Mouse (Mus musculus) spleen, postnatal 36 days (tissue): ENCODE measurements at regions not wholly inside any gene's neighbourhood (a gene's known extent, or its start where the extent isn't known, plus 50 kb on each side); places are given as distances from the start of the nearest gene placed in this dataset.

Experiments
- DNase-seq, 2 experiments: peaks; one replicate each; pipeline ENCODE4 v3.0.0; 2022; ENCODE audit warnings: low spot score in 2 of 2, mixed read lengths in 1 of 2

DNA sequence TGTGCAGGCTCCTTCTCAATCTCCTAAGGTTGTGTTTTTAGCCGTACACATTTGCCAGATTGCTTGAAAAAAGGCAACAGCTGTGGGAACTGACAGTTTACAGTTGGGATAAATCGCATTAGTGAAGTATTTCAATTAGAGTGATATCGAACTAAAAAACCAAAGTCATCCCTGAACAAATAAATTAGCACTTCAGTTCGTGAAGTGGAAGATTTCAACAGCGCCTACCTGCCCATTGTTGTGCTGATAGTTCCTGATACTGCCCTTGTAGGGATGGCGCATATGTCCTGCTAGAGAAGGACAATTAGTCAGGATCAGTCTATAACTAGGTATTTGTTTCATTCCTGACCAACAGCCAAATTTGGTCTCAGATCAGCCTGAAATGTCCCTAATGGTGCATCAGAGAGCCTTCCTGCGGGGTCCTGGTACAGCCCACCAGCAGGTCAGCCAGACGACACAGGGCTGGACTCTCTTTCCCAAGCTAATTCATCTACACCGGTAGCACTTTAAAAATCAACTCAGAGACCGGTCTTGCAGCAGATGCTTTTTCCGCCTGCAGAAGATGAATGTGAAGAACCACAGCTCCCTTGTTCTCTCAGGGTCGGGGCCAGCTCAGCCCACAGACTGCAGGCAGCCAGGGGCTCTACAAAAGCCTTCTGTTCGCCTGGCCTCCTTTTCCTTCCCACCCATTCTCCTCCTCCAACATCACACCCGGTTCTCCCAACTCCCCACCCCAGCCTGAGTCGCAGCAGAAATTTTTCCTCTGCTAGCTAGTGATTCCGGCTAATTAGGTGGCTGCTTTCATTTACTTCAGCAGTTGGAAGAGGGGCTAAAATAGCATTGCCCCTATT is 146.1 kb downstream of the Psat1 start:
- no peak for DNase-seq

DNA sequence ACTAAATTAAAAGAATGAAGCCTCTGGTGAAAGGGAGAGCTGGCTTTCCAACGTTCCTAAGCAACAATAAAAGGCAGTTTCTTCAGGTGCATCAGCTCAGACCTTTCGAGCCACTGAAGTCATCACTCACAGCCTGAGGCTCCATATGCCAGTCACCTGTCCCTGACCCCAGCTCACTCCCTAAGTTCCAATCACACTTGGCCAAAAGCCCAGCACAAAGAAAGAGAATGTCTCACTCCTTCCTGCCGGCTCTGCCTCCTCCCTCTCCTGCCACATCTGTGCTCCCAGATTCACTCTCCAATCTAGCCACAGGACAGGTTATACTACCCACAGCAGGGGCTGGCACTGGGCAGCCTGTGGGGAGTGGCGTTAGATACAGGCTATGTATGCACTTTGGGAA is 150.7 kb downstream of the Psat1 start:
- DNase-seq = no peak

DNA sequence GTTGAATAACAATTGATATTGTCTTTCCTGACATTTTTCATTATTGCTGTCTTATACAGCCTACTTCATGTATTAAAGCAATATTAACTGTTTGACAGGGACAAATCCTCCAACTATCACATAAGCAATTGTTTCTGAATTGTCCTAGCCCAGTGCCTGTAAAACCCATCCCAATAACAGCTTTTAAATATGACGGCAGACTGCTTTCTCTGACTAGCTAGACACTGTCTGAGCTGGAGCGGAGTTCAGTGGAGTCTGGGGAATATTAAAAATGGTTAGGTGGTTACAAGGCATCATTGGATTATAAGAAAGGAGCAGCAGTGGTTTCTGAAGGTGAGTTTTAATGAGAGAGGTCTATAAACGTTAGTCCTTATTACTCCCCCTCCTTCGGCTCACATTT is 155.2 kb downstream of the Psat1 start:
- DNase-seq = no peak

DNA sequence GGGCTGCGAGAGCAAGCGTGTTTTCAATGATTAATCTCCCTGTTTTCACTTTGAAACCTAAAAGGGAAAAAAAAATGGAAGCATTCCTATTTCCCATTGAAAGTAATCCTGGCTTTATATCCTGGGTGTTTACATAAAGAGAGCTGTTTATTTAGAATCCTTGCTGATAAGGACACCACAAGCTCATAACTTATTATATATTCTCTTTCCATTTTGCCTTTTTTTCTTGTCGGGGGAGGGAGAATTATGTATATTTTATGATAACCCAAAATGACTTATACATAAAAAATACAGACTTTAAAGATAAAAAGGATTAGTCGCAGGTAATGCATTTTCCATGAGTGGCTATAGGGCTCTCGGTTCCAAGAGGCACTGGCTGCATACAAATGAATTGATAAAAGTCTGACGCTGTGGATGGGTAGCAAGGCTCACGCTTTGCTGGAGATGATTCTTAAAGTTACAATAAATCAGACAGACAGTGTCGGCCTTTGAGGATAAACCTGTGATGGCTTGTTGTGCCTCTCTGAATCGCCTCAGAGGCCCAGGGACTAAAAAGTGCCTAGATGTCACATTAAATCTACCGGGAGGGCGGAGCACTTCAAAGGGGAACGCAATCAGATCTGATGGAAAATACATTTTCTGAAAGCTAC is 155.7 kb downstream of the Psat1 start:
- DNase-seq = no peak

DNA sequence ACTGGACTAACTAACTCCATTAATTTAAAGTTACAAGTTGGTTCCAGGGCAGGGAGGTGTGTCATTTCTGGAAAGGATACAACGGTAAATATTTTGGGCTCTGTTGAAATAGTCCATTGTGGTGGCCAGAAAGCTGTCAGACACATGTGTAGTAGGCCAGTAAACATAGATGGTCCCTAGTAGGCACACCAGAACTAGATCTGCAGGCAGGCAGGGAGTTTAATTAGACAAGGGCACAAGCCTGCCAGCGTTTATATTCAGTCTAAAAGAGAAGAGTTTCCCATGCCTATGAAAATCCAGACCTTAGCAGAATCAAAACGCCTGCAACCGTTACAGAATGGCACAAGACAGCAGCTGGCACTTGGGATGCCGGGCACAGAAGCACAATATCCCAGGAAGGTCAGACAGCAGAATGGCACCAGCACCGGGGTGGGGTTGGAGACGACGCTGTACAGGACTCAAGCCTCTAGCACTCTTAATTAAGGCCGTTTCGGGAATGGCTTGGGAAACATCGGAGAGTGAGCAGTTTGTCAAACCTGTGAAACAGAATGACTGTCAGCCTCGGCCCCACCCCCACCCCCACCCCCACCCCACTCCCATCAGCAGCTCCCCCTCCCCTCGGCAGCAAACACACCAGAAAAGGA is 156.4 kb downstream of the Psat1 start:
- DNase-seq = no peak

DNA sequence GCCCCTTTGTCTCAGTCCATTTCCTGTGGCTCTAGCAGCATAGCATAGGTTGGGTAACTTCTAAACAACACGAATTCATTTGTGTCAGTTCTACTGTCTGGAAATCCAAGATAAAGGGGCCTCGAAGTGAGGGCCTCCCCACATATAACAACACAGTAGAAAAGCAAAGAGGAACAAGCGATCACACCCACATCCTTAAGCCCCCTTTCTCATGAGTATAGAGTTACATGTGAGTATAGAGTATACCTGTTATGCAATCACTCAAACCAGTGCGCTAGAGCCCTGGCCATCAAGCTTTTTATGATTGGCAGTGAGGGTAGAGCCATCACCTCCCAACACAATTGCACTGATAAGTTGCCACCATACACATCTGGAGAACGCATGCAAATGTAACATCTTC is 157.4 kb downstream of the Psat1 start:
- no peak for DNase-seq

DNA sequence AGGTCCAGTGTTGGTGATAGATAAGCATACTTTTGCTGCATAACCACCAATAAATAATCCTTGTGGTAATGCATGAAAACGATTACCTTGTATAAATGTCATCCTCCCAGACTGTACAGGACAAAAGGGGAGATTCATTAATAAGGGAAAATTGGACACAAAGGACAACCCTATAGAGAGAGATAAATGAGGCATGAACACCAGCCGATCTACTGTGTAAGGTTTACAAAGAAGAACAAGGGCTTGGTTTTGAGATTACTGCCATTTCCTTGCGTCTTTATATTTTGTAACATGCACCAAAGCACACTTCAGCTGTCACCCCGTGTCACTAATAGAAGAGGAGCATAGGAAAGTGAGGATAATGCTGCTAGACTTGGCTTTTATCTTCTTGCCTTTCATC is 162.5 kb downstream of the Psat1 start:
- DNase-seq = no peak

DNA sequence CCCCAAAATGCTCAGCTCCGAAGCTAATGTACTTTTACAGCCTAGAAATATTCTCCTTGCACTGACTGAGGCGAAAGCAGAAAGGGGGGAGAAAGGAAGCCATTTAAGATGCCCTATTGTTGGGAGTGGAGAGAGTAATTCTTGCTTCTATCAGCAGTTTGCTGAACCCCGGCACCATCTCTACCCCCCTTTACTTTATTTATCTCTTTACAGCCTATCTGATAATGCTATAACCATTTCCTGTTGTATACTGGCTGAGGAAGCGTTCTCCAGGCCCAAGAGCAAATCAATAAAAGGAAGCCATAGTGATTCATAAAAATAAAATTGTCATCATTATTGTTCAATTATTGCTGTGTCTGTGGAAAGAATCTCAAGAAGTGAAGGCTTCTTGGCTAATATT is 177.5 kb downstream of the Psat1 start:
- no peak for DNase-seq

DNA sequence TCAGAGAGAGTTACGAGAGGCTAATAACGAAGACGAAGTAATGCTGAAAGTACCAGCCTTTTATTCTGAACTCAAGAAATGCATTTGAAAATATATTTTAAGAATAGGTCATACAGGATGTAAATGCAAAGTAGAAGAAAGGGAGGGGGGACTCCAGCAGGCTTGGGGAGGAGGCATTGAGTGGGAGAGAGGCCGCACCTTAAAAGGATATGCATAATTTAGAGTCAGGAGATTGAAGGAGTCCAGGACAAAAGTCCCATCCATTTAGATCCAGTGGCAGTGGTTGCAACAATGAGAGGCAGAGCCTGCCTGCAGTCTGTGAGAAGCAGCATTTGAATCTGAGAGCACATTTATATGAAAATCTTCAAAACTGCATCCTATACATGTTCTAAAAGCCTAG is 186.1 kb downstream of the Psat1 start:
- DNase-seq = no peak

DNA sequence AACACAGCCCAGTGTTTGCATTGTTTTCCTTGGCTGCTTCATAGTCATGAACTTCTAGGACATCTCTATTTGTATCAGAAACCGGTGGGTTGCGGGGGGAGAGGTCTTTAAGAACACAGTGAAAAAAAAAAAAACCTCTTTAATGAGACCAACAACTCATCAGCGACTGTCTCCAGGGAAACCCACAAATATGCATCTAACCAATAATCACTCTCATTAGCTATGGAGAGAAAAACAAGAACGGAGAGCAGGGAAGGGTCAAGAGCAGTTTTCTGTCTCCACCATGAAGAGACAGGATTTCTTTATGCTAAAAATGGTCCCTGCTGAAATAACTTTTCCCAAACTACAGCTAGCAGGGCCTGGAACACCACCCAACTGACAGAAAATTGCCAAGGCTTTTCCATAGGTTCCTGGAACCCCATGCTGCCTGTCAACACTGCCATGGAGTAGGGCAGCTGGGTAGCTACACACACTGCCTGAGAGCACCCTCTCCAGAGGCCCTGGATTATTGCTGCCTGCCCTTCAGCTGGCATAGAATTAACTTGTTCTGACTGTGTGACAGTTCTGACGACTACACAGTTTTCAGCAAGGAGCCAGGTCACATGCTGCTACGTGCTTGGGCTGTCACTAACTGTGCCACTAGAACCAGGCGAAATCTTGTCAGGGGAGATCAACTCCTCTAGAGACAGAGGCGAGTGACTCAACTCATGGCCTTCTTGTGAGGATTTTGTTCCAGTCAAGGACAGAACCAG is 201.9 kb downstream of the Psat1 start:
- DNase-seq = no peak

DNA sequence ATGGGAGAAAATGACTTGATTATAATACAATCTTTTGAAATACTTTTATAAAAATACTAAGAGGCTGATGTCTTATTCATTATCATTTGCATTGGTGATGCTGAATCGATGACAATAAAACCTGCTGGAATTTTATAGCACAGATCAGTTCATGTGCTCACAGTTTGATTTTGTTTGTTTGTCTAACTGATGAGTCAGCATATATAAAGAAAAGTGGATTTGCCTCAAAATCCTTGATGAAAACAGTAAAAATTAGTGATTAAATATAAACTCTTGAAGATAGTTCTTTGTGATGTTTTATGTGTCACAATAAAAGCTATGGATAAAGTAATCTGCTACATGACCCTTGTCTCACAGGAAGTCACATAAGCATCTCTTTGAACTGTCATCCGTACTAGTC is 210.9 kb downstream of the Psat1 start:
- no peak for DNase-seq

DNA sequence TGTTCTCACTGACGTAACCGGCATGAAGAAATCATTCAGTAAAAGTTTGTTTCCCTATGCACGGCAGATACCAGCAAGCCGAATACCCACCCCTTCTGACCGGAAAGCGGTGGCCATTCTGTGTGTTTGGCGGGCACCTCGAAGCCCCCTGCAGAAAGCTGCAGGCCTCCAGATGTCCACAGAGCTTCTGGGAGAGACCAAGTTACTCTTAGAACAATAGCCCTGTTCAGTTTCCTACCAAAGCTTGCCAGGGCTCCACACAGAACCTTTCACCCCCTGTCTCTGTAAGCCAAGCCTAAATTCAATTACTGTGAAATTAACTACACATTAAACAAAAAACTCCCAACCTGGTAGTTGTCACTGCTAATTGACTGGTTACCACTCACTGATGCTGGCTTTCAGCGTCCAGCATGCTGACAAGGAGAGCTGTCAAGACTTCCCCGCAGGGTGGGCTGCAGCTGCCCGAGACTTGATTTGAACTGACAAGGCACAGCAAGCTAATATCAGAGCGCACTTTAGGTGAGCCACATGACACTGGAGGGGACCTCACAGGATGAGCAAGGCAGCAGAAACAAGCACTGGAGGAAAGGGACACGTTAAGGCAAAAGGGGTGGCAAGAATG is 220.2 kb downstream of the Psat1 start:
- no peak for DNase-seq

DNA sequence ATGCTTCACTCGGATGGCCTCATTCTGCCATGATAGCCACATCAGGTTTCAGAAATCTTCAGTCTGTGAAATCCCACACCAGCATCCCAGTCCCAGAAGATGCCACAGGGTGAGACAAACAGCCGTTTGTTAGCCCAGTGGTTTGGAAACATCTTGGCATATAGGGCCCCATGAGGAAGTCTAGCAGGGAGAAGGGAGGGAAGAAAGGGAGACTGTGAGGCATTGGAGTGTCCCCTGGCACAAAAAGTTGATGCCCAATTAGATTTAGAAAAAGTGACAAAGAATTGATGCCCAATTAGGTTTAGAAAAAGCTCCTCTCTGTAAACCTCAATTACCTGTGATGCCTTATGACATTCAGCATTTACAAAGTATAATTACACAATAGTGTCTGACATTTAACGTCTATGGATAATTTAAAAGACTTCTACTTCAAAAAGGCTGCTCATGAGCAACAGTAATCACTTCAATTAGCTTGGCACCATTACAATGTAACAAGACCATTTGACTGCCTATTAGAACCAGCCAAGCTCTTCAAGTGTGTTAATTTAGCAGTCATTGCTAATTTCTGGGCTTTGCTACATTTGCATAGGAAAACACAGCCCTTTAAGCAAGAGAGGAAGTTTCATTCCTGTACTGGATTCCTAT is 254.6 kb downstream of the Psat1 start:
- no peak for DNase-seq

DNA sequence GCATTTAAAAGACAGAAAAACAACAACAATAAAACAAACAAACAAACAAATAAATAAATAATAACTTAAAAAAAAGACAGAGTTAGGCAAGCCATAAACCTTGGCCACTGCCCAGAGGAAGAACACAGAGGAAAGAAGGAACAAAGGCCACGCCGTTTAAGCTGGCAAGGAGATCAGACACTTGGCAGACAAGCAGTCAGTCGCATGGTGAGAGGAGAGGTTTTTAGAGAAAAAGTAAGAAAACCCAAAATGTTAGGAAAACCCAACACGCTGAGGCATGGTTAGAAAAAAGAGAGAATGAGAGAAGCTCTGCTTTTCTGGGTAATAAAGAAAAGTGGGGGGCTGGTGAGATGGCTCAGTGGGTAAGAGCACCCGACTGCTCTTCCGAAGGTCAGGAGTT is 277.1 kb downstream of the Psat1 start:
- DNase-seq = no peak

DNA sequence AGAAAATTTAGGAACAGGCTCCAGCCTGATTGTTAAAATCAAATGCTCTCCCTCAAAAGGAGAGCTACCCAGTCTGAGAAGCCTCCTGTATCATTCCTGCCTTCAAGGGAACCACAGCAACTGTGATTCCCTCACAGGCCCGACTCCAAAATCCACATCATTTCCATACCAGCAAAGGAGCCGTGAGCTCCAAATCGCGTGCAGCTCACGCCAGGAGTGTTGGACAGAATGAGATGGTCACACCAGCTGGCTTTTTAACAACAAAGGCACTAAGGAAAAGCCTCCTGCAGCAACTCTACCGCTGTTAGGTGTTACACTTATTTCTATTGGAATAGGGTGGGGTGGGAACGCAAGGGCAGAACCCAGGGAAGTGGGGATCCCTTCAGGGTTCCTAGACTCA is 277.6 kb downstream of the Psat1 start:
- no peak for DNase-seq

DNA sequence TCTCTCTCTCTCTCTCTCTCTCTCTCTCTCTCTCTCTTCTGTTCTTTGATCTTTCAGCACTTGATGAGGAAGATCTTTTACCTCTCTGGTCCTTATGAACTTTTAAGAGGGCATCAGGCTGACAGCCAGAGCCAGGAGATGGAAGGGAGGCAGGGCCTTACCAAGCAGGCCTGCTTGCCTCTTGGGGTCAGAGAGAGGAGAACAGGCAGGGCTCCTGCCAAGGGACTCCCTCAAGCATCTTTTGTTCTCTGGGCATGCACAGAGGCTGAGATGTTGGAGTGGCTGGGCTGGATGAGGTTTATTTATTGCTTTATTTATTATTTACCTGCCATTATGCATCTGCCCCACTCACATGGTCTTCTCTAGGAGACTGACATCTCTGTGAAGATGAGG is 278.5 kb downstream of the Psat1 start:
- no peak for DNase-seq

DNA sequence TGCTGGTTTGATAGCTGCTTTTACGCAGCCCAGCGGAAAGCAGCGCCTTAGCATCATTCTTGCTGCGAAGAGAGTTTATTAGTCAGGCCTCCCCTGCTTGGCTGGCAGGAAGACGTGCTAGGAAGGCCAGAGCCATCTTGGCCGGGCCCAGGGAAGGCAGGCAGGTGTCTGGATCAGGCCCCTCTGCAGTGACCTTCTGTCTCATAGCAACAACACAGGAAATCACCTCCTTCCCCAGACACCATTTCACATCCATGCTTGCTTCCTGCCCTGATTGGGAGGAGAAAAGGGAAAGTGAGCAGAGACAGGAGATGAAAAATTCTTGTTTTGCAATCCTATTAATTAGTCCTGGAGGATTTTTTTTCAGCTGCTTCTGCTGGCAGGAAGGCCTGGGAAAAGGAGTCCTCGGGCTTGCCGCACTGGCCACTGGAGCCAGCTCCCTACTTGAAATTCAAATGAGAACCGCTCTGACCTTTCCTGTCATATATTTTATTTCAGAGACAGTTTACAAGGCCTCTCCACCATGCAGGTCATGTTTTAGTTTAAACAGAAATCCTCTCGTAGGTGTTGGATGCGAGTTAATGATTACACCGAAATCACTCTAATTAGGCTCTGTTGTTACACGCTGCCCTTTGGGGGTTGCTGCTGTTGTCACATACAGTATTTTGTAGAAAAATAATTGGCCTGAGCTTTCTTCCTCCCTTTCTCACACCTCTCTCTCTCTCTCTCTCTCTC is 279.1 kb downstream of the Psat1 start:
- DNase-seq = no peak

DNA sequence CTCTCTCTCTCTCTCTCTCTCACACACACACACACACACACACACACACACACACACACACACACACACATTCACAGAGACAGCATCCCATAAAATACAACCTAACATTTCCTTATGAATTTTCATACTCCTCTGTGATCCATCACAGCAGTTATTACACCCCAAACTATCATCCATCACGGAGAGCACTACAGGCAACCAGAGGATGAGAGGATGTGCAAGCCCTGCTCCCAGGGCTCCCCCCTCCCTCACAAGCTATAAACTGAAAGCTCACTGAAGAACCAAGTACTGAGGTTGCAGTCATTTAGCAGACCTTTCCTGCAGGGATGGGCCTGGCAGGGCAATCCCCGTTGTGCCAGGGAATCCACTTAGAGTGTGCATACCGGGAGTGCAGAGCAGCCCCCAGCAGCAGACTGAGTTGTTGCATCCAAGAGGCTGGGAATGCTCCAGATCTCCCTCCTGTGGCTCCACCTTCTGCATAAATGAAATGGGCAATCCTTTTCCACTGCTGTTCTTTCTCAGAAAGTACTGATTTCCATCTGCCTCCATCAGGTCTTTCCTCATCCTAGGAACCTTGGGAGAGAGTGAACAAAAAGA is 283.4 kb downstream of the Psat1 start:
- no peak for DNase-seq

DNA sequence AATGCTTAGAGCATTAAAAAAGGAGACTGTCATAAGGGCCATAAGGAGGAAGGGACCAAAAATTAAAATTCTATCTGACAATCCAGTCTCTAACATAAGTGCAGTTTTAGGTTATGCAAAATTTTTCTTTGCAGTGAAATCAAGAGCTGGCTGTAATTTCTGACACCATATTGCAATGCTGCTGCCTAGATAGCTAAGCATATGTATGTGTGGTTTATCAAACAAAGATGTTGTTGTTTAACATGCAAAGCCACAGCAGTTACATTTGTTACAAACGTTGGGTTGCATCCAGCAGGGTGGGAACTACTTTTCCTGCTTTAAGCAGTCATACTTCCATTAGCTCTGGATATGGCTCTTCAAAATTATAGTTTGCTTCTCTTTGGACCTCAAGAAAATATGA is 288.5 kb downstream of the Psat1 start:
- DNase-seq = no peak

DNA sequence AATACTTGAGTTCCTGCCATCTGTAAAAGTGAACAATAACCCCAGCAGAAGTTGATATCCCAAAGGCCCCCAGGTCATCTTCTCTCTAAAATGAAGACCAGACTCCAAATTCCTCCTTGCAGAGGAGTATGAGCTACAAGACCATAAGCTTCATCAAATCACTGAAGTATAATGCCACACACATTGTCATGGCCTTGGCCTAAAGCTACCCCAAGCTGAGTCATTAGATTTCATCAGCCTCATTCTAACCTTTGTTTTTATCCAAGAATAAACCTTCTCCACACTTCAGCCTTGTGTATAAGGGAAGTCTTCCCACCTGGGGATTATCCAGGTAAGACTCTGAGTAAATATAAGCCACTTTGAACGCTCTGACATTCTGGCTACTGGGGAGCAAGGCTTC is 289.3 kb downstream of the Psat1 start:
- DNase-seq = no peak
